Mouse (Mus musculus) heart, postnatal 0 days (tissue): Measurements from ENCODE around the gene Eef1g.

ENCODE experiments used
- CTCF ChIP-seq: IDR thresholded peaks from 2 replicates; pipeline ENCODE4 v1.5.1; 2016; ENCODE audit warnings: antibody characterized with exemption, control low read depth, low read depth
- EP300 ChIP-seq: IDR thresholded peaks from 2 replicates; pipeline ENCODE4 v1.6.1; 2016; ENCODE audit warnings: antibody characterized with exemption, low read depth

- no peak for TF ChIP-seq CTCF
- TF ChIP-seq EP300, result no peak
Measured at GRCm38 (mm10) chr19:8980771-8981170, 13.9 kb downstream of the Eef1g start.
